Mouse (Mus musculus): ENCODE measurements around the gene Frmd8. TPM values are rescaled to one million over a fixed set of nuclear protein-coding genes. Genes with fewer than 3 reads are reported as not detected.

The Frmd8 gene
- total RNA-seq, 2 experiments from 2014 or later, result 2.9 to 3.2 TPM

GRCm38 (mm10) chr19:5810840-5811563 is 64.1 kb downstream of the Frmd8 start:
- DNase-seq (ENCODE audit: low spot score), result no peak

- DNase-seq (ENCODE audit: low spot score), result no peak
Measured at GRCm38 (mm10) chr19:5810103-5810839, 64.8 kb downstream of the Frmd8 start.

GRCm38 (mm10) chr19:5809712-5810089 is 65.4 kb downstream of the Frmd8 start:
- DNase-seq (ENCODE audit: low spot score), result no peak

GRCm38 (mm10) chr19:5808955-5809711 is 65.9 kb downstream of the Frmd8 start:
- no peak for DNase-seq (ENCODE audit: low spot score)

GRCm38 (mm10) chr19:5807740-5808139 is 67.3 kb downstream of the Frmd8 start:
- no peak for DNase-seq (ENCODE audit: low spot score)

- DNase-seq (ENCODE audit: low spot score), result no peak
Measured at GRCm38 (mm10) chr19:5806809-5807205, 68.3 kb downstream of the Frmd8 start.

GRCm38 (mm10) chr19:5806051-5806808 is 68.8 kb downstream of the Frmd8 start:
- no peak for DNase-seq (ENCODE audit: low spot score)

- DNase-seq (ENCODE audit: low spot score), result no peak
Measured at GRCm38 (mm10) chr19:5804371-5804899, 70.6 kb downstream of the Frmd8 start.

GRCm38 (mm10) chr19:5803881-5804279 is 71.2 kb downstream of the Frmd8 start:
- no peak for DNase-seq (ENCODE audit: low spot score)

GRCm38 (mm10) chr19:5803041-5803880 is 71.8 kb downstream of the Frmd8 start:
- peak; percentile 99 for DNase-seq (ENCODE audit: low spot score)

- no peak for DNase-seq (ENCODE audit: low spot score)
Measured at GRCm38 (mm10) chr19:5802787-5803040, 72.4 kb downstream of the Frmd8 start.

- DNase-seq (ENCODE audit: low spot score), result peak; percentile 98
Measured at GRCm38 (mm10) chr19:5802011-5802786, 72.9 kb downstream of the Frmd8 start.

- no peak for DNase-seq (ENCODE audit: low spot score)
Measured at GRCm38 (mm10) chr19:5801432-5801964, 73.6 kb downstream of the Frmd8 start.

- no peak for DNase-seq (ENCODE audit: low spot score)
Measured at GRCm38 (mm10) chr19:5800632-5801431, 74.2 kb downstream of the Frmd8 start.

- DNase-seq (ENCODE audit: low spot score), result no peak
Measured at GRCm38 (mm10) chr19:5800350-5800631, 74.8 kb downstream of the Frmd8 start.
